Mouse (Mus musculus): ENCODE data around the gene Fmod.

Fmod gene

DNA sequence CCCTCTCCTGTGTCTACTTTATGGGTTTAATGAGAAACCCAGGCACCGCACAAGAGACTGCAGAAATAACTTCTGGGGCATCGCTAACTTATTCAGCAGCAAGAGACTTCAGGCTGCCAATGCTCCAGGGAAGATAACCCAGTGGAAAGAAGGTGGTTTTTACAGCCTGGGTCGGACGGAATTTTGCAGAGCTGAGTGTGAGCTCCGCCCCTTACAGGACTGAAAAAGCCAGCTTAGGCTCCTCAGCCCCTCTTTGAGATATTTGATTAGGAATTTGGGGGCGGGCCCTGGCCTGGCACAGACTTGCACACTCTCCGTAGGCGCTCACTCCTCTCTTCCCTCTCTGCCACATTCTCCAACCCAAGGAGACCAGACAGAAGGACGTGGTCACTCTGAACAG, at the start of gene Fmod:
Fmod (plus strand) TSS at position 83 of the 400 bp plus-strand sequence.
- DNase-seq = peak; percentile 38

DNA sequence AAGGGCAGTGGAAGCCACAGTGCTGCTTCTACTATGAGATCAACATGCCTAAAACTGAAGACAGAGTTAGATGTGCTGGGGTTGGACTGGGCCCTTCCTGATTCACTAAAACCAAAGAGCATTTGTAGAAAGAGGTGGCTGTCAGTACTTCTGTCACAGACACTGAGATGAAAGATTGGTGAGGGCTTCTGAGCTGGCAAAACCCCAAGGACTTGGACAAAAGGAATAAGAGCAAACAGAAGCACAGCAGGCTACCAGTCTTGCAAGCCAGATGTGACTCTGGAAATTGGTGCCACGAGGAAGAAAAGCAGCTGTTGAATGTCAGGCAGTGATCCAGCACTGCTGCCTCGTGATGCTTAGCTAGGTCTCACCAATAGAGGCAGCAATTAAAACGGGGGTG, 48.2 kb upstream of the Fmod start:
- peak; percentile 65 for DNase-seq

DNA sequence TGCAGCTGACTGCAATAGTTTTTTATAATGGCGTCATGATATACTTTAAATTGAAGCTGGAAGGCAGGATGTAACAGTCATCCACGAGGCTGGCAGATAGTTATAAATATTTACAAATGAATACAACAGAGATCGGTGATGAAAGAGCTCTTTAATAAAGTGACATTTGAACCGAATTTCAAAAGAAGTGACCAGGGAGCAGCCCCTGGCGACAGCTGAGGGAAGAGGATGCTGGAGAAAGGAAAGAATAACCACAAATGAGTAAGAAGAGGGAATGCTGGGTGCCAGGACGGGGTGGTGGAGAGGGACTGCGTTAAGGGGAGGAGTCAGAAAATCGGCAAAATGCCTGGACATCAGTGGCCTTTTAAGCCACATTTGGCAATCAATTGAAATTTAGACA, 45.8 kb upstream of the Fmod start:
- DNase-seq = peak; percentile 49

GRCm38 (mm10) chr1:134005490-134005889, 31.6 kb upstream of the Fmod start:
- DNase-seq = no peak

- DNase-seq = peak; percentile 41
Measured at GRCm38 (mm10) chr1:134006105-134006764, 30.8 kb upstream of the Fmod start.

DNA sequence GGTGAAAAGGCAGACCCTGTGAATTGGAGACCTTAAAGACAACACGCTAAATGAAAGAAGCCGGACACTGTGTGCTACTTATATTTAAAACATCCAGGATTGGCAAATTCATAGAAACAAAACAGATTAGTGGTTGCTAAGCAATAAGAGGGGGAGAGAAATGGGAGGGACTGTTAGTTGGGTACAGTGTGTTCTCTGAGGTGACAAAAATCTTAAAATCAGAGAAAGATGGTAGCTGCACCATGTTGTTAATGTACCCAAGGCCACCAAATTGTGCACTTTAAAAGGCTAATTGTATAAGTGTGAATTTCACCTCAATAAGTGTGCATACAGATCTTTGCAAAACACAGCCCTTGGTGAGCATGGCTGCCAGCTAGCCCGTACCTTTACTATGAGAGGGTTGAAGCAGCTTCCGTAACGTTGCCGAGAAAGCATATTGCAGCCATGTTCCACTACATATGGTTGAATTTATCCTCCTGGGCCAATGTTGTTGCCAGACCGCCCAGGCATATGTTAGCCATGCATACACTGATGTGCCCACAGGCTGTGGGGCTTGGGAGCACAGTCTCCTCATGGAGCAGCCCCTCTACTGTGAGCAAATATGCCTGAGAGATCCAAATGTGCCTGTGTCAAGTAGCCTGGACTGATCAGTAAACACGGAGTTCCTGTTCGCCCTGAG, 12.6 kb upstream of the Fmod start:
- no peak for DNase-seq

- no peak for DNase-seq
Measured at GRCm38 (mm10) chr1:134025975-134026374, 11.1 kb upstream of the Fmod start.

DNA sequence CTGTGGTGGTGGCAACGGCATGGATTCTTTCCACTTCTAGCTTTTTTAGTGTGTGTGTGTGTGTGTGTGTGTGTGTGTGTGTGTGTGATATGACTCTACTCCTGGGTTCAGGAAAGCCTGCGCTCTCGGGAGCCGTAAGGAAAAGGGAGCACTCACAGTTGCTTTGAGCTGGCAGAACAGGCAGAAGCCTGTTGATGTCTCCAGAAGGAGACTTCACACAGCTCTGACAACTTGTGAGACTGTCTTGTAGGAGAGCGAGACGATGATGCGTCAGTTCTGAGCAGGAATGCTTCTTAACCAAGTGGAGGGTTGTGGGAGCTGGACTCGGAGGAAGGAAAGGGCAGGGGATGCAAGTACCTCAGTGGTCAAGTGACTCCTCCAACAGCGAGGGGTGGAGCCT, 10.3 kb upstream of the Fmod start:
- no peak for DNase-seq

DNA sequence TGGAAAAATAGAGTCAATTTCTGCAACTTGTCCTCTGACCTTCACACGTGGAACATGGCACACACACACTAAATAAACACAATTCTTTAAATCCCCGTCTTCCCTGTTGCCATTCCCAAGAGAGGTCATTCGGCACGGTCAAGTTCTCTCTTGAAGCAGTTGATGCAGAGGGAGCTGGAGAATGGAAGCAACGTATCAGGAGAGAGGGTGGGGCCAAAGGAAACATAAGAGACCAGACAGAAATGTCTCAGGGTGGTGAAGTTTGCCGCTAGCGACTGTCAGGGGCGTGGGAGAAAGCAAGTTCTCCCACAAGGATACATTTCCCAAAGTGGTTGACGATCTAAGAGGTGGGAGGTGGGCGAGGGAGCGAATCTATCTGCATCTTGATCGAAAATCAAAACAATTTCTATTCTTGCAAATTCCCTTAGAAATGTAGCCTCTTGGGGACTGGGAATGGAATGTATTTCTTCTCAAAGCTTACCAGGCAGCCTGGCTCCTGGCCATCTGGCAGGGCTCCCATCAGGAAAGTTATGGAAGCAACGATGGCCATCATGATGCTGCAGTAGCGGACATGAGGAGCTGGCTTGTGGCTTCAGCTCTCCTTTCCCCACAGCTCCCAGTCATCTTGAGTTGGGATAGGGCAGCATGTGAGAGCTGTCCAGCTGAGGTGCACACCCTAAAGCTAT, 8.8 kb upstream of the Fmod start:
- DNase-seq = peak; percentile 70

DNA sequence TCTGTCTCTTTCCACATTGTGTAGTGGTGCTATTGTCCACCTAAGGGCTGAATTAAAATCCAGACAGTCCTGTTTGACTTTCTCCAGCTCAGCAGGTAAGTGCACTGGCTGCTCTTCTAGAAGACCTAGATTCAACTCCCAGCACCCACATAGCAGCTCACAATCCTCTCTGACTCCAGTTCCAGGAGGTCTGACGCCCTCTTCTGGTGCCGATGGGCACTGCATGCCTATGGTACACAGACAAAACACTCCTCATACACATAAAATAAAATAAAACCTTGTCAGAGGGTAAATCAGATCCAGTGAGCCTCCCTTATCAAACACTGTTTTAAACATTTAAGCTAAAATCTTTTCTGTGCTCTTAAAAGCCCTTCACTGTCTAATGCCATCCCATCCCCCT, 562 bp upstream of the Fmod start:
- DNase-seq = no peak

DNA sequence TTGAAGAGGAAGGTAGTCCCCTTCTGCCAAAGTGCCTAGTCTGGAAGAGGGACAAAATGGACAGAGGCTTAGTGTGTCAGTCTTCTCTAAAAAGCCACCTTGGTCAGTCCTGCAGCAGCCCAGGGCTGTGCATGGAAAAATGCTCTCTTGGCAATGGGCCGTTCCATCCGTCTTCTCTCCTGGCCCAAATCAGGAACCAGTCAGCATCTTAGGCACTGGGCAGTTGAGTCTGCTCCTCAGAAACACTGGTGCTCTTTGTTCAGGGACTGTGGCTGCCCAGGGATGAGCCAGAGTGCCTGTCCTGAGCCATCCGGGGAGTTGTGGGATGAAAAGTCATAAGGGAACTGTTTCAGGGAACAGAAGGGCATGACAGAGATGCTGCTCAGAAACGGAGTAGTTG, 1.3 kb downstream of the Fmod start:
- DNase-seq = no peak

GRCm38 (mm10) chr1:134039361-134039760, 2.3 kb downstream of the Fmod start:
- no peak for DNase-seq

- DNase-seq = no peak
Measured at GRCm38 (mm10) chr1:134041900-134042299, 4.8 kb downstream of the Fmod start.

DNA sequence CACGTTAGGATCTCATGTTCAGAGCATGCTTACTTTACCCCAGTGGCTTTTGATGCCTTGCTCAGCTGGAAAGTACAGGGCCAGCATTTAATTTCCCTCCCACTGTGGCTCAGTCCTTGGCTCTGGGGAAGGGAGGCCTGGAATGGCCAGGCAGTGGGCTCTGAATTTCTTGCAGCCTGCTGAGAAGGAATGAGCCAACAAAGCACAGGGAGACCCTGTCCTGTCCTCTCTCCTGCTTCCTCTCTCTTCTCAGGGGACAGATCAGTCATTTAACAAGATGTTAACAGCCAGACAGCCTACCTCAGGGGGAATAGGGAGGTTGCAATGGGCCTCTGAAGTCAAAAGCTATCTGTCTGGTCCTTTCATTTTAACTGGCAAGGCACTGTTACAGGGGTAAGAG, 5.3 kb downstream of the Fmod start:
- DNase-seq = no peak

DNA sequence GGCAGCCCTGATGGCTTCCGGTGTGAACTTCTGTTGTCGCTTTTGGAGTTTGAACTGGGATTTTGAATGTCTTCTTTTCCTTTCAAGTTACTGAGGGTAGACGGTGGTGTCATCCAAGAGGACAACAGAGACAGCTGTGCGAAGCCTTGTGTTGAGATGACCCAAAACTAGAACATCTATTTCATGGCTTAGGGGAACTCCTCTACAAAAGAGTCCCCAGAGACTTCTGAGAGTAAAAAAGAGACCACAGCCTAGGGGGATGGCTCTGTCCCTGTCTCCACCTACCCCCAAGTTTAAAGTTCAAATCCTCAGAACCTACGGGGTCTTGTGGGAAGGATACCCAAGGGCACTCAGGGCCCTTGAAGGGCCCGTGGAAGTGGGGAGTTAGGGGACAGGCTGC, 7.8 kb downstream of the Fmod start:
- no peak for DNase-seq

GRCm38 (mm10) chr1:134045971-134046370, 8.9 kb downstream of the Fmod start:
- DNase-seq = peak; percentile 84

DNA sequence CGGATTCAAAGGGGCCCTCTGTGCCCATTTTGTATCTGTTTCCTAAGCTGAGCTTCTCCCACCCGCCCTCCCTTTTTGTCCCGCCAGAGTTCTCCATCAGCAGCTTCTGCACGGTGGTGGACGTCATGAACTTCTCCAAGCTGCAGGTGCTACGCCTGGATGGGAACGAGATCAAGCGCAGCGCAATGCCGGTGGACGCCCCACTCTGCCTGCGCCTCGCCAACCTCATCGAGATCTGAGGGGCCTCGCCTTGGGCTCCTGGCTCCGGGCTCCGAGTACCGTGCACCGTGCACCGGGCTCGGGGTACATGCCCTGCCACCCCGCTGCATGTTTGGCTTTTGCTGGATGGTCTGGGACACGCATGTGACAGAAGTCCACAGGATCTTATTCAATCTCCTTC, 9.3 kb downstream of the Fmod start:
- no peak for DNase-seq

GRCm38 (mm10) chr1:134047431-134047830, 10.4 kb downstream of the Fmod start:
- no peak for DNase-seq

DNA sequence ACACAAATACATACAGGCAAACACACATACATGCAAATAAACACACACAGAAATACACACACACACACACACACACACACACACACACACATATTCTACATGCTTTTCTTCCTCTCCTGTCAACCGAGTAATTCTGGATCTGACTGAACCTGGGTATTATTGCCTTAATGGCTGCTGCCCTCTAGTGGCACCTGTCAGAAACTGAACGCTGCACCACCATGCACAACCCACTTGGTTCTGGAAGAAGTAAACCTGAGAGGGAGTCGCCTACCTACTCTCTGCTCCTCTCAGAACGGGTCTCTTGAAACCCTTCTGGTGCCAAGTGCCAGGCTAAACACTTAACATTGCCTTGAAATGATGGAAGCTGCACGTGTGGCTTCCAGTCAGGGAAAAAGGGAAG, 11.7 kb downstream of the Fmod start:
- DNase-seq = peak; percentile 81

DNA sequence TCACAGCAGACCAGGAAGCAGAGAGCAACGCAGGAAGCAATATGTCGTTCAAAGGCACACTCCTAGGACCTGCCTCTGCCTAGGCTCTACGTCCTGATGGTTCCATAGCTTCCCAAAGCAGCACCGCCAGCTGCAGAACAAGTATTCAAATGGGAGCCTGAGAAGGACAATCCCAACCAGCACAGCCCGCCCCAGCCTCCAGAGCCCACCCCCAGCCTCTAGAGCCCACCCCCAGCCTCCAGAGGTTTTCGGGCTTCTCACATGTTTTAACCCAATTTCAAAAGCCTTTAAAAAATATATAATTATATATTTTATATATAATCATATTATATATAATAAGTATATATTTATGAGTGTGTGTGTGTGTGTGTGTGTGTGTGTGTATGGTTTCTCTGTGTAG, 12.5 kb downstream of the Fmod start:
- DNase-seq = no peak

GRCm38 (mm10) chr1:134053207-134053606, 16.2 kb downstream of the Fmod start:
- DNase-seq = peak; percentile 94

DNA sequence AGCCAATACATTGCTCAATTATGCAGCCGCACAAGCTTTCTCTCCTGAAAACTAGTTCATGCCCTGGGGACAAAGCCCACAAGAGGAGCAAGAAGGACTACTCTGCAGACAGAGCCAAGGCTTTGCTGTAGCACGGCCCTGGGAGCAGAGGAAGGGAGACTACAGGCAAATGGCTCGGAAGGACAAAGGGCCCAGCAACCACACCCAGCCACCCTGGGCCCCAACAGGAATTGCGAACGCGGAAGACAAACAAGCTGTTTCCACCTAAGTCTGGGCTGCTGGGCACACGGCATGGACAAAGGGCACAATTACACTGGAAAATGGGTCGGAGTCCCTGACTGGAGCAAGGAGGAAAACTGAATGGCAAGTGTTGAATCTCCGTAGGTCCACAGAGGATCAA, 18.0 kb downstream of the Fmod start:
- DNase-seq = no peak

DNA sequence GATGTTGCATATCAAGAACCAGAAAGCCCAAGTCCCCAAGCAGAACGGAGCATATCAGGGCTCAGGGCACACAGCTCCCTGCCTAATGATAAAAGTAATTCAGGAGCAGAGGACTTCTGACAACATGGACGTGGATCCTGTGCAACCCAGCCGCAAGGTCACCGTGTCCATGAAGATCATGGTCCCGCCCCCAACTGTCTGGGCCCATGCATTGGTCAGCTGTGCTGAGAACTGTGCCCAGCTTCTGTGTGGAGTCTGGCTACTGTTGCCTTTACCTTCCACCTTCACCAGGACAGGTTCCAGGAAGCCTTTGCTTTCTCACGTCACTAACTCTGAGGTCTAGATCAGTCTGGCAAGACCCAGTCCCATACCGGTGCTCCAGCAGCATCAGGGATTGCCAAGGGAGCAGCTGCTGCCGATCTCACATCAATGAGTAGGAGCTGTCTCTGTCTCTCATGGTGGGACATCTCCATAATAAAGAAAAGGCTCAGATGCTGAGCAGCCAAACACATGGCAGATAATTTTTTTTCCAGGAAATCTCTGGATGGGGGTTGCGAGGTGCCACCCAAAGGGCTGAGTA, 18.7 kb downstream of the Fmod start:
- DNase-seq = no peak

DNA sequence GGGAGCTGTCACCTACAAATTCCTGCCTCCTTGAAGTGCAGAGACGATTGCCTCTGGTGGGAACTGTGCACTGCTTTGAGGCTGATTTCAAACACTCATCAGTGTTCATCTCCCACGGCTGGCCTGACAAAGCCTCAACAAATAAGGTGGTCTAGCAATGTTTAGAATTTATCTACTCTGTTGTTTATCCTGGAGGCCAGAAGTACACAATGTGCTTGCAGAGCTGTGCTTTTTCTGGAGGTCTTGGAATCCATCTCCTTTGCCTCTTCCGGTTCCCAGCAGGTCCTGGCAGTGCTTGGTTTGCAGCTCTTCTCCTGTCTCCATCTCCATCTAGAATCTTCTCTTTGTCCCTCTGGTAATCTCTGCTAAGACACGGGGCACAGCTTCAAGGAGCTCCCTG, 19.2 kb downstream of the Fmod start:
- DNase-seq = no peak

Measured in lung, postnatal 14 days (tissue).